Mouse (Mus musculus) ES-Bruce4 (cell line): ENCODE data around the gene Slc24a3.

Source experiments
- CTCF ChIP-seq: IDR thresholded peaks from one replicate; pipeline ENCODE4 v1.8.1; 2011; ENCODE audit warnings: low read depth, low read length
- EP300 ChIP-seq: IDR thresholded peaks from 2 replicates; pipeline ENCODE4 v1.6.1; 2011; ENCODE audit warnings: low read depth, low read length; ENCODE audit not compliant: insufficient read depth
- POLR2A ChIP-seq: IDR thresholded peaks from one replicate; pipeline ENCODE4 v1.8.1; 2011; ENCODE audit warnings: low read length; ENCODE audit not compliant: insufficient read depth

DNA sequence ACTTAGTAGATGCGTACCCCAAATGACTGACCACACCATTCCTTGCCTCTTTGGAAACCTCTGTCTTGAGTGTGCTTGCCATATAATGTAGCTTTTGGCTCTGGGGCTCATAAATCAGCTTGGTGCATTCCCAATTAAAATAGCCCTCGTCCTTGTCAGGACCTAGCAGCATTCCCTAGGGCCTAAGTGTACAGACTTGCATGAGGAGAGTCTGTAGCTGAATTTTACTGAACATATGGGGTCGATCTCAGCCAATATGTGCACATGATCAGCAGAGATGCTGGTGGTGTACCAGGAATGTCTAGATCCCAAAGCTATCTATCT lies 254.3 kb downstream of the Slc24a3 start:
- TF ChIP-seq POLR2A: no peak
- no peak for TF ChIP-seq EP300
- no peak for TF ChIP-seq CTCF
